Mouse (Mus musculus): ENCODE results near the gene Crkl. TPM values are rescaled to one million over a fixed set of nuclear protein-coding genes. Genes with fewer than 3 reads are reported as not detected.

Gene Crkl
- polyA plus RNA-seq, 1 experiment, result 14.8 TPM

GRCm38 (mm10) chr16:17536584-17536983 lies 84.8 kb downstream of the Crkl start:
- H3K27me3 ChIP-seq (ENCODE audit: control insufficient read depth, insufficient read depth, insufficient read length), result no peaks in the 10 kb centered on the region
- no peak overlapping the region for H3K4me3 ChIP-seq
- H3ac ChIP-seq (ENCODE audit: control insufficient read depth, insufficient read length), result no peak overlapping the region
- no peaks in the 10 kb centered on the region for H3K79me2 ChIP-seq (ENCODE audit: control insufficient read depth, insufficient read depth)
- no peaks in the 10 kb centered on the region for H3K36me3 ChIP-seq (ENCODE audit: control insufficient read depth, insufficient read depth)
- no peak for TF ChIP-seq REST (IDR thresholded peaks at IDR 0.05; ENCODE audit: insufficient read depth, insufficient read length)
- no peak for TF ChIP-seq MYOG (IDR thresholded peaks at IDR 0.05; ENCODE audit: control insufficient read depth in 1 of 3, insufficient read depth in 1 of 3, insufficient read length in 2 of 3, low read depth in 2 of 3)
- no peak for TF ChIP-seq SRF (IDR thresholded peaks at IDR 0.05; ENCODE audit: control insufficient read depth, insufficient read length, low read depth)
- TF ChIP-seq MYOD1 (IDR thresholded peaks at IDR 0.05; ENCODE audit: control insufficient read depth in 1 of 3, insufficient read length in 2 of 3, low read depth in 2 of 3), result no peak
- TF ChIP-seq TCF12 (IDR thresholded peaks at IDR 0.05; ENCODE audit: insufficient read depth, poor library complexity, severe bottlenecking), result no peak
- TF ChIP-seq CEBPB (IDR thresholded peaks at IDR 0.05; ENCODE audit: insufficient read depth, poor library complexity, severe bottlenecking), result no peak
- no peak for TF ChIP-seq USF1 (IDR thresholded peaks at IDR 0.05; ENCODE audit: low read depth)
- no peak for TF ChIP-seq MAX (IDR thresholded peaks at IDR 0.05; ENCODE audit: low read depth)
- no peak for TF ChIP-seq POLR2AphosphoS2 (IDR thresholded peaks at IDR 0.05; ENCODE audit: insufficient read length, low read depth)
- no peak for TF ChIP-seq E2F4 (IDR thresholded peaks at IDR 0.05; ENCODE audit: insufficient read depth)
- no peak for TF ChIP-seq POLR2A (IDR thresholded peaks at IDR 0.05; ENCODE audit: insufficient read length, low read depth)
- TF ChIP-seq TCF3 (IDR thresholded peaks at IDR 0.05; ENCODE audit: insufficient read length, low read depth), result no peak
- H3K4me2 ChIP-seq (ENCODE audit: low read depth), result no peak overlapping the region

Other genes with a start within 250 kb of the Crkl start
- 124 TPM for gene Ube2l3, start 249.3 kb upstream of the Crkl start, polyA plus RNA-seq (2012; fragmentation: generic; extraction: Trizol)
- gene Rimbp3, start 243.4 kb upstream of the Crkl start, polyA plus RNA-seq (2012; fragmentation: generic; extraction: Trizol), result 0.07 TPM
- 1.1 TPM for gene Hic2, start 218.4 kb upstream of the Crkl start, polyA plus RNA-seq (2012; fragmentation: generic; extraction: Trizol)
- 2.7 TPM for gene Tmem191c, start 175.9 kb upstream of the Crkl start, polyA plus RNA-seq (2012; fragmentation: generic; extraction: Trizol)
- 0.10 TPM for gene Serpind1, start 120.6 kb upstream of the Crkl start, polyA plus RNA-seq (2012; fragmentation: generic; extraction: Trizol)
- 12.0 TPM for gene Snap29, start 46.0 kb upstream of the Crkl start, polyA plus RNA-seq (2012; fragmentation: generic; extraction: Trizol)
- 37.8 TPM for gene Pi4ka, start 45.7 kb upstream of the Crkl start, polyA plus RNA-seq (2012; fragmentation: generic; extraction: Trizol)
- 0.02 TPM for gene Aifm3, start 37.6 kb downstream of the Crkl start, polyA plus RNA-seq (2012; fragmentation: generic; extraction: Trizol)
- gene Lztr1, start 56.7 kb downstream of the Crkl start, polyA plus RNA-seq (2012; fragmentation: generic; extraction: Trizol), result 84.7 TPM
- gene Thap7, start 79.1 kb downstream of the Crkl start, polyA plus RNA-seq (2012; fragmentation: generic; extraction: Trizol), result 42.6 TPM
- gene Lrrc74b, start 109.3 kb downstream of the Crkl start, polyA plus RNA-seq (2012; fragmentation: generic; extraction: Trizol), result 0.08 TPM
- gene P2rx6, start 109.9 kb downstream of the Crkl start, polyA plus RNA-seq (2012; fragmentation: generic; extraction: Trizol), result 3.3 TPM
- gene Slc7a4, start 131.2 kb downstream of the Crkl start, polyA plus RNA-seq (2012; fragmentation: generic; extraction: Trizol), result 1.1 TPM
- 15.2 TPM for gene Smpd4, start 167.4 kb downstream of the Crkl start, polyA plus RNA-seq (2012; fragmentation: generic; extraction: Trizol)
- gene Ccdc74a, start 194.5 kb downstream of the Crkl start, polyA plus RNA-seq (2012; fragmentation: generic; extraction: Trizol), result 1.5 TPM

Measured in myocyte (in vitro differentiated cells).